Mouse (Mus musculus): Measurements from ENCODE around the gene Sfta2. TPM values are rescaled to one million over a fixed set of nuclear protein-coding genes. Genes with fewer than 3 reads are reported as not detected.

Sfta2 gene
- polyA plus RNA-seq, 1 experiment from 2014 or later: not detected

DNA sequence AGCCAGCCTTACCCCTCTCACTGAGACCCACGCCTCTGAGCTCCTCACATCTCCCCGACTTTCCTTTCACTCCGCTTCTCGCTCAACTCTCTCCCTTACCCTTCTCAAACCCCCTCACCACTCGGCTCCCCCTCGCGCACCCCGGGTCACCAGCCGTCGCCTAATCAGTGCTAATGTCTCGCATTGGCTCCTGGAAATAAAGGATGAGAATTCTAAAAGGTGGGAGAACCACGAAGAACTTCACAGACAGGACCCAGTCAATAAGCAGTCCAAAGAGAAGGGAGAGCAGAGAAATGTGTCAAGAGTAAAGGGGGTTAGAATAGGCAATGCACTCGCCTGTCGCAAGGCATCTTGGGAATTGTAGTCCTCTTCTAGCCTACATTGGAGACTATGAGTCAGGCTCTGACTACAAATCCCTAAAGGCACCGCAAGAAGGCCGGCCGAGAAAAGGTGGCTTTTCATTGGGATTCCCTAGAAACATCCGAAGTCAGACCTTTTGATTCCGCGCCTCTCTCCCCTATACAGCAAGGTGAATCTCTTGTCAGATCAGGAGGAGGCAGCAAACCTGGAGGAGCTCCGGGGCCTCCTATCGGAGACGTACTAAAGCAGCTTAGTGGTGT is 72.2 kb downstream of the Sfta2 start, which contains the start of gene Gtf2h4:
Gtf2h4 (minus strand) TSS at position 324 of the 620 bp plus-strand sequence.
- Histone ChIP-seq H3K9ac (peak within 1 kb of the TSS; percentile 84), H3K27me3 (replicated peaks) (no peaks in the 10 kb centered on the region), H3K36me3 (peaks cover 18% of the 10 kb centered on the region), H3K27ac (ENCODE audit: poor library complexity, severe bottlenecking) (no peak within 1 kb of the TSS), H3K4me1 (replicated peaks) (peaks cover 7% of the 10 kb centered on the region), H3K4me3 (peak within 1 kb of the TSS; percentile 60), H3K9me3 (replicated peaks) (no peaks in the 10 kb centered on the region), H3K4me2 (peak within 1 kb of the TSS; percentile 73)
- WGBS: 2% methylated on average over 23 of the region's 23 CpGs
- ATAC-seq (ENCODE audit: insufficient number of reproducible peaks, low FRiP score): peak; percentile 95

DNA sequence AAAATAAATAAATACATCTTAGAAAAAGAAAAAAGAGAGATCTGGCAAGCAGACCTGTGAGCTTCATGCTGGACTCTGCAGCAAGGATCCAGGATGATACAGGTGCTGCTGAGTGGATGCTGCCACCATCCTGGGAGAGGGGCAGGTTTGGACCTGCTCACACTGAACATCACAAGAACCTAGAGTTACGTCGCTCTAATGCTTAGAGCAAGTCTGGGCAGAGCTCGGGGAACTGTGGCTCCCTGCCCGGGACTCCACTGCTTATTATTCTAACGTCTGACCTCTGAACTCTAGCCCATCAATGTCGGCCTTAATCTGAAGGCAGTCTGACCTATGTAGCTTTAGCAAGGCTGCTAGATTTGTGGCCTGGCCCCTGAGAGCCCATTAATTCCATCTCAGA is 79.2 kb downstream of the Sfta2 start:
- ATAC-seq (ENCODE audit: insufficient number of reproducible peaks, low FRiP score): no peak
- no peaks in the 10 kb centered on the region for H3K9me3 ChIP-seq (replicated peaks)
- WGBS: 43% methylated on average over 6 of the region's 6 CpGs
- H3K9ac ChIP-seq: no peak overlapping the region
- H3K36me3 ChIP-seq: peaks cover 53% of the 10 kb centered on the region
- H3K4me1 ChIP-seq (replicated peaks): no peaks in the 10 kb centered on the region
- H3K27ac ChIP-seq (ENCODE audit: poor library complexity, severe bottlenecking): no peak overlapping the region
- no peaks in the 10 kb centered on the region for H3K27me3 ChIP-seq (replicated peaks)
- H3K4me3 ChIP-seq: no peak overlapping the region
- H3K4me2 ChIP-seq: no peak overlapping the region

DNA sequence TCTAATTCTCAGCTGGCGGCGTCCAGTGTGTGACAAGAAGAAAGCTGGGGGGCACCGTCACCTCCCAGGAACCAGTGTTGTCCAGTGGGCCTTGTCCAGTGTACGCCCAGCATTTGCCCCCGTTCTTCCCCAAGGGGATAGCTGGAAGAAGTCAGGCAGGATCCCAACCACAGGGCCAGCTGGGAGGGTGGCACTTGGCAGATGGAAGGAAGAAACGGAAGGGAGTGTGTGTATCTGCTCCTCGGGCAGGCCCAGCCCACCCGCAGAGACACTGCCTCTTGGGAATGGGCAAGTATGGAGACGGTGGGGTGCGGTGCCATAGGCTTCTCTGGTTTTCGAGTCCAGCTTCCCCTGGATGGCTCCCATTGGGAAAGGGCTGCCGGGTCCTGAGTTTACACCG is 80.6 kb downstream of the Sfta2 start:
- Histone ChIP-seq H3K27ac (ENCODE audit: poor library complexity, severe bottlenecking) (no peak overlapping the region), H3K9ac (no peak overlapping the region), H3K4me2 (no peak overlapping the region), H3K4me3 (no peak overlapping the region), H3K4me1 (replicated peaks) (no peaks in the 10 kb centered on the region), H3K9me3 (replicated peaks) (no peaks in the 10 kb centered on the region), H3K27me3 (replicated peaks) (no peaks in the 10 kb centered on the region), H3K36me3 (peaks cover 67% of the 10 kb centered on the region)
- ATAC-seq (ENCODE audit: insufficient number of reproducible peaks, low FRiP score): no peak
- WGBS: 80% methylated on average over 13 of the region's 13 CpGs

DNA sequence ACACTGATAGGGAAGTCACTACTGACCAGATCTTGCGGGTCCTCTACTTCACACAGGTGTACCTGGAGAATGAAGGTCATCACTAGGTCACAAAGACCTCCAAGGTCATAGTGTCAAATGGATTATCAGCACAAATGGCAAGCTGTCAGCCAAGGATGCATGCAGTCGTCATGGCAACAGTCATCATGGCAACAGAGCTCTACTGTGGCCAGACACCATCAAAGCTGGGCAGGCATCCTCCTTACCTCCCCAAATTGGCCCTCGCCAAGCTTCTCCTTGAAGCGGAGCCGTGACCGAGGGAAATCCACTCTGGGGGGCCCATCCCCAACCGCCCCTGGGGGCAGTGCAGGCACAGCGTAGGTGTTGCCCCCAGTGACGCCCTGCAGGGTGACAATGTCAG is 83.7 kb downstream of the Sfta2 start:
- no peak overlapping the region for H3K4me3 ChIP-seq
- WGBS: 77% methylated on average over 9 of the region's 9 CpGs
- H3K9ac ChIP-seq: no peak overlapping the region
- no peak overlapping the region for H3K4me2 ChIP-seq
- no peaks in the 10 kb centered on the region for H3K27me3 ChIP-seq (replicated peaks)
- no peak for ATAC-seq (ENCODE audit: insufficient number of reproducible peaks, low FRiP score)
- peaks cover 97% of the 10 kb centered on the region for H3K36me3 ChIP-seq
- no peaks in the 10 kb centered on the region for H3K4me1 ChIP-seq (replicated peaks)
- no peaks in the 10 kb centered on the region for H3K9me3 ChIP-seq (replicated peaks)
- H3K27ac ChIP-seq (ENCODE audit: poor library complexity, severe bottlenecking): no peak overlapping the region

DNA sequence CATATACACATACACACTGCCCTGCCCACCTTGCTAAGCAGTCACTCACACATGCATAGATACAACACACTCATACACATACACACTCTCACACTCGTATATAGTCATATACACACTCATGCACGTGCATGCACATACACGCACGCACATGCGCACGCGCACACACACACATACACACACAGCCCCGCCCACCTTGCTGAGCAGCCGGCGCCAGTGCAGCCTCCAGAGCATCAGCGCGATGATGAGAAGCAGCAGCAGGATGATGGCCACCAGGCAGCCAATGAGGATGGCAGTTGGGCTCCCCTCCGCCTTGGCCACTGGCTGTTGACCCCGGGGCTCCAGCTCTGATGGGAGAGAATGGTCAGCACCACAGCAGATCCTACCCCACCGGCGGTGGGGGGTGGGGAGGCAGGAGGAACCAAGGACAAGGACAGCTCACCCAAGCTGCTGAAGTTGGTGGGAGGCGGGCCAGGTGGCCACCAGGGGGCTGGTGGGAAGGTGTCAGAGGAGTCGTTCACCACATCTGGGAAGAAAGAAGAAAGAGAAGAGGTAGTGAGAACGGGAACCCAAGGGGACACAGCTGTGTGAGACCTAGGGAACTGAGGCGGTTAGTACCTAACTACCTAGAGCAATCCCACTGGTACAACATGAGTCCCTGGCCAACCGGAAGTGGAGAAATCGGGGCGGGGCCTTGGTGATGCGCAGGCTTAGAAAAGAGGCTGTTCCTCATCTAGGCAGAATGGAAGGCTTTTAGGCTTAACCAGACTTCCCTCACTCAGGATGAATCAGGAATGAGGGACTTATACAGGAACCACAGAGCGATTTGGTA is 87.2 kb downstream of the Sfta2 start:
- H3K4me2 ChIP-seq: no peak overlapping the region
- H3K4me3 ChIP-seq: no peak overlapping the region
- no peaks in the 10 kb centered on the region for H3K4me1 ChIP-seq (replicated peaks)
- no peak for ATAC-seq (ENCODE audit: insufficient number of reproducible peaks, low FRiP score)
- no peak overlapping the region for H3K27ac ChIP-seq (ENCODE audit: poor library complexity, severe bottlenecking)
- H3K9ac ChIP-seq: no peak overlapping the region
- peaks cover 99% of the 10 kb centered on the region for H3K36me3 ChIP-seq
- H3K27me3 ChIP-seq (replicated peaks): no peaks in the 10 kb centered on the region
- WGBS: 80% methylated on average over 25 of the region's 25 CpGs
- H3K9me3 ChIP-seq (replicated peaks): no peaks in the 10 kb centered on the region

DNA sequence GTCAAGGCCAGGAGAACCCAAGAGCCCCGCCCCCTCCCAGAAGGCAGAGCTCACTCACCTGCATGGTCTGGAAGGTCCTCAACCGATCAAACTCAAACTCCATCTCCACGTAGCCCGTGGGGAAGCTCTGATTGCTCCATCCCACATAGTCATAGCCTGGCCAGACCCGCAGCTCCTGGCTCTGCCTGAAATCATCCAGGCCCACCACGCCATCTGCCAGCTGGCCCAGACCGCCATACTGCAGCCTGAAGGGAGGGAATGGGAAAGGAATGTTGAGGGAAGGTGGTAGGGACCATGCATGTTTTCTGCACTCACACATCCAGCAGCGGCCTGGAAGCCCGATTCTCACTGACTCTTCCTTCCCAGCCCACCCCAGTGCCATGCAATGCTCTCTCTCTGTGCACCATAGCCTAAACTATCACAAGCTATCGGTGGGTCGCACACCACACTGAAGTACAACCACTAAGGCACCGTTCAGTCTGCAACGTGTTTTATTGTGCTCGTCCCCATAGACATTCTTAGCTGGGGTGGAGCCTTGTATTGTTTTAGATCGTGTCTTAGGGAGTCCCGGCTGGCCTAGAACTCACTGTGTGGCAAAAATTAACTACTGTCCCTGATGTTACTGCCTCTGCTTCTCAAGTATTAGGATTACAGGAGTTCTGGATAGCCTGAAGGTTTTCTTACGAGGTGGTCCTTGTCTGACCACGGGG is 88.7 kb downstream of the Sfta2 start:
- Histone ChIP-seq H3K27ac (ENCODE audit: poor library complexity, severe bottlenecking) (no peak overlapping the region), H3K9me3 (replicated peaks) (no peaks in the 10 kb centered on the region), H3K4me1 (replicated peaks) (no peaks in the 10 kb centered on the region), H3K36me3 (peaks cover 91% of the 10 kb centered on the region), H3K9ac (no peak overlapping the region), H3K4me2 (no peak overlapping the region), H3K27me3 (replicated peaks) (no peaks in the 10 kb centered on the region), H3K4me3 (no peak overlapping the region)
- ATAC-seq (ENCODE audit: insufficient number of reproducible peaks, low FRiP score): no peak
- WGBS: 87% methylated on average over 18 of the region's 18 CpGs

DNA sequence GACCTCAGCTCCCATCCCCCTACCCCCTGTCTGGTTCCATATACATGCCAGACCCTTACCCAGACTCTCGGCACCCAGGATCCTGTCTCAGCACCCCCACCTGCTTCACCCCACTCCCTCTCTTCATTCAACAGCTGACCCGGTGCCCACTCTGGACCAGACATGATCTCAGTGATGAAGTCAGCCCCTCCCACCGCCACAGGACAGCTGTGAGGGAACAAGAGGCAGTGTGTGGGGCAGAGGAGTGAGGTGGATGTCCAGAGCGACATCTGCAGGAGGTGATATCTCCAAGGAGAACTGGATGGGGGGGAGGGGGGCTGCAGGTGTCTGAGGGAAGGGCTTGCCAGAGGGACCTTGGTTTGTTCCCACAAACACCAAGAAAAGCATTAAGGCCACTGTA is 90.5 kb downstream of the Sfta2 start:
- peaks cover 4% of the 10 kb centered on the region for H3K4me1 ChIP-seq (replicated peaks)
- ATAC-seq (ENCODE audit: insufficient number of reproducible peaks, low FRiP score): no peak; the same call in 1 of the 2 replicates
- H3K36me3 ChIP-seq: peaks cover 84% of the 10 kb centered on the region
- WGBS: 76% methylated on average over 4 of the region's 4 CpGs
- H3K9me3 ChIP-seq (replicated peaks): peaks cover 6% of the 10 kb centered on the region; the same call in 1 of the 2 replicates
- no peak overlapping the region for H3K4me2 ChIP-seq
- H3K9ac ChIP-seq: no peak overlapping the region
- H3K27me3 ChIP-seq (replicated peaks): no peaks in the 10 kb centered on the region
- H3K4me3 ChIP-seq: no peak overlapping the region
- no peak overlapping the region for H3K27ac ChIP-seq (ENCODE audit: poor library complexity, severe bottlenecking)

DNA sequence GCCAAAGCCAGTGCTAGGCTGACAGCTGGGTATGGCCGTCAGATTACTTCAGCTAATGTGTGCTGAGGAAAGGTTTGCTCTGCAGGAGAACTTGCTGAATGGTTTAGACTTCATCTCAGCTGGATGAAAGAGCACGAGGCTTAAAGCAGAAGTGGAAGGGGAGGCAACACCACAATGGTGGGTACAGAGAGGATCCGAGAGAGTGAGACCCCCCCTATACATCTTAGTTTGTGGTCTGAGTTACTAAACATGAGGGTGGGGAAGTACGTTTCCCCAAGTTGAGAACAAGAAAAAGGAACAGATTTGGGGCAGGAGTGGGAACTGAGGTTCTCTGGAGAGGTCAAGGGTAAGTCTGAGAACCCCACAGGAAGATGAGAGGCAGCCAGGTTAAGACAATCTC is 91.0 kb downstream of the Sfta2 start:
- peaks cover 78% of the 10 kb centered on the region for H3K36me3 ChIP-seq
- peaks cover 10% of the 10 kb centered on the region for H3K4me1 ChIP-seq (replicated peaks)
- peaks cover 6% of the 10 kb centered on the region; the same call in 1 of the 2 replicates for H3K9me3 ChIP-seq (replicated peaks)
- no peak overlapping the region for H3K27ac ChIP-seq (ENCODE audit: poor library complexity, severe bottlenecking)
- H3K4me2 ChIP-seq: no peak overlapping the region
- 74% methylated on average over 4 of the region's 4 CpGs for WGBS
- no peaks in the 10 kb centered on the region for H3K27me3 ChIP-seq (replicated peaks)
- H3K4me3 ChIP-seq: no peak overlapping the region
- no peak for ATAC-seq (ENCODE audit: insufficient number of reproducible peaks, low FRiP score)
- H3K9ac ChIP-seq: no peak overlapping the region

DNA sequence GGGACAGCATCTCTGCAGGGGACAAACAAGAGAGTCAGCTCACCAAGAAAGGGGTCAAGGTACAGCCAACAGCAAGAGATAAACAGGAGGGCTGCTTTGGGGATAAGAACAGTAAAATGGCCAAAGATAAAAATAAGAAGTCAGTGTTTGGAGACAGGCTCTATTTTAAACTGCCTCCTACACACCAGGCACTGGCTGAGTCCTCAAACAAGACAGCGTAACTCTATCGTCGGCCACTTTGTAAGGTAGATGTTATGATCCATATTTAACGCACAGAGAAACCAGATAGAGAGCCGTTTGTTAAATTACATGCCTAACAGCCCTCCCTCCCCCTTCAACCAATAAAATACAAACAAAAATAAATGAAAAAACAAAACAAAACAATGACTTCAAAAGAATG is 92.6 kb downstream of the Sfta2 start:
- Histone ChIP-seq H3K9ac (no peak overlapping the region), H3K36me3 (peaks cover 63% of the 10 kb centered on the region), H3K27ac (ENCODE audit: poor library complexity, severe bottlenecking) (no peak overlapping the region), H3K9me3 (replicated peaks) (peaks cover 6% of the 10 kb centered on the region; the same call in 1 of the 2 replicates), H3K4me2 (no peak overlapping the region), H3K27me3 (replicated peaks) (no peaks in the 10 kb centered on the region), H3K4me1 (replicated peaks) (peaks cover 23% of the 10 kb centered on the region), H3K4me3 (no peak overlapping the region)
- WGBS: 76% methylated on average over 5 of the region's 5 CpGs
- no peak for ATAC-seq (ENCODE audit: insufficient number of reproducible peaks, low FRiP score)

DNA sequence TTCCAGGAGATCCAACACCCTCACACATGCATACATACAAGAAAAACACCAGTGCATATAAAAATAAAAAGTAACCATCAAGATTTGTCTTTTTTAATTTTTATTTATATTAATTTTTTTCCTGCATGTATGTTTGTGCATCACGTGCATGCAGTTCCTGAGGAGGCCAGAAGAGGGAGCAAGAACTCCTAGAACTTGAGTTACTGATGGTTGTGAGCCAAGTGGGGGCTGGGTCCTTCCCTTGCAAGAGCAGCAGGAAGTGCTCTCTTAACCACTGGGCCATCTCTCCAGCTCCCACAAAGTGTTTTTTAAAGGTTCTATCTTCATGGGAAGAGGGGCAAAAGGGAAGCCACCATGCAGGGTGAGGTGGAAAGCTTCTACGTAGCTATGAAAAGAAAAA is 93.9 kb downstream of the Sfta2 start:
- no peak overlapping the region for H3K27ac ChIP-seq (ENCODE audit: poor library complexity, severe bottlenecking)
- no peak for ATAC-seq (ENCODE audit: insufficient number of reproducible peaks, low FRiP score)
- no peaks in the 10 kb centered on the region for H3K27me3 ChIP-seq (replicated peaks)
- H3K9me3 ChIP-seq (replicated peaks): peaks cover 6% of the 10 kb centered on the region; the same call in 1 of the 2 replicates
- WGBS: 88% methylated on average over 2 of the region's 2 CpGs
- peaks cover 49% of the 10 kb centered on the region for H3K36me3 ChIP-seq
- no peak overlapping the region for H3K9ac ChIP-seq
- H3K4me2 ChIP-seq: no peak overlapping the region
- no peak overlapping the region for H3K4me3 ChIP-seq
- H3K4me1 ChIP-seq (replicated peaks): peaks cover 31% of the 10 kb centered on the region

DNA sequence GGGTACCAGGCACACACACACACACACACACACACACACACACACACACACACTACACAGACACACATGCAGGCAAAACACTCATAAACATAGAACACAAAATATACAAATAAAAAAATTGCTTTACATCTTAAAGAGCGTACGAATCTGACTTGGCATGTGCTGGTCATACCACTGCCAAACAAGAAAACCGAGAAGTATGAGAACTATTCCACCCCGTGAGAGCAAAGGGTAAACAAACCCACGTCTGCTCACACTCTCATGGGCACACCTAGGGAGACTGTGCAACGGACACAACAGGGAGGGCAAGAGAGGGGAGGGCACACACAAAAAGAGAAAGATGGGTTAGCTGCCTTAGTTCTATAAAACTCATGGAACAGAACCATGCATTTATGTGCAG is 95.3 kb downstream of the Sfta2 start:
- Histone ChIP-seq H3K4me1 (replicated peaks) (peaks cover 31% of the 10 kb centered on the region), H3K4me3 (peak overlapping the region; percentile 46), H3K9me3 (replicated peaks) (peaks cover 6% of the 10 kb centered on the region; the same call in 1 of the 2 replicates), H3K9ac (peak overlapping the region; percentile 23; the same call in 1 of the 2 replicates), H3K36me3 (peaks cover 35% of the 10 kb centered on the region), H3K27ac (ENCODE audit: poor library complexity, severe bottlenecking) (peak overlapping the region; percentile 95; the same call in 1 of the 2 replicates), H3K4me2 (peak overlapping the region; percentile 84), H3K27me3 (replicated peaks) (no peaks in the 10 kb centered on the region)
- ATAC-seq (ENCODE audit: insufficient number of reproducible peaks, low FRiP score): no peak
- WGBS: 63% methylated on average over 6 of the region's 6 CpGs
